Mouse (Mus musculus): Measurements from ENCODE around the gene Kat14. TPM values are rescaled to one million over a fixed set of nuclear protein-coding genes. Genes with fewer than 3 reads are reported as not detected.
A peak's percentile ranks its signal among the peaks of the same experiment; 100 is the strongest.

Kat14 gene
- polyA plus RNA-seq, 1 experiment from 2014 or later: 36.8 TPM

DNA sequence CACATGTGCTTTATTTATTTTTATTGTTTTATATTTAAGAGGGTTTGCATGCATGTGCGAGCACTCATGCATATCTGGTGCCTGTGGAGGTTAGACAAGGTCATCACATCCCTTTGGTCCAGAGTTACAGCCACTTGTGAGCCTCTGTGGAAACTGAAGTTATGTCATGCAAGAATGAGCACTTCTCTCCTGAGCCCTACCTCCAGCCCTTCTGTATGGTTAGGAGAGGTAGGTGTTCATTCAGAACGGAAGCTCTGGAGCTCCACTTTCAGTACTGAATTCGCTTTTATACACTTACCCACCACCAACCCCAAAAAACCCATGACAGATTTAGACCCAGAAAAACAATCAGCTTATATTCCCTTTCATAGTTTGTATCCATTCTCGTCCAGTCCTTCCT, 2.8 kb downstream of the Kat14 start:
- H3K4me2 ChIP-seq: no peak overlapping the region
- DNase-seq (ENCODE audit: low spot score, missing footprints) (no peak), ATAC-seq (ENCODE audit: low FRiP score) (no peak)
- no peaks in the 10 kb centered on the region for H3K9me3 ChIP-seq (ENCODE audit: control insufficient read depth, low read length)
- no peaks in the 10 kb centered on the region for H3K27me3 ChIP-seq (ENCODE audit: control insufficient read depth, insufficient read depth, low read length)
- no peak overlapping the region for H3K27ac ChIP-seq (ENCODE audit: low read depth, low read length)
- WGBS: 88% methylated on average over 4 of the region's 4 CpGs
- H3K4me1 ChIP-seq (ENCODE audit: control insufficient read depth, insufficient read depth, low read length): peaks cover 4% of the 10 kb centered on the region; the same call in 1 of the 2 replicates
- no peak overlapping the region for H3K4me3 ChIP-seq (ENCODE audit: low read depth, low read length)
- H3K9ac ChIP-seq (ENCODE audit: low read length): no peak overlapping the region
- H3K36me3 ChIP-seq (ENCODE audit: control insufficient read depth, insufficient read depth, low read length): peaks cover 10% of the 10 kb centered on the region

DNA sequence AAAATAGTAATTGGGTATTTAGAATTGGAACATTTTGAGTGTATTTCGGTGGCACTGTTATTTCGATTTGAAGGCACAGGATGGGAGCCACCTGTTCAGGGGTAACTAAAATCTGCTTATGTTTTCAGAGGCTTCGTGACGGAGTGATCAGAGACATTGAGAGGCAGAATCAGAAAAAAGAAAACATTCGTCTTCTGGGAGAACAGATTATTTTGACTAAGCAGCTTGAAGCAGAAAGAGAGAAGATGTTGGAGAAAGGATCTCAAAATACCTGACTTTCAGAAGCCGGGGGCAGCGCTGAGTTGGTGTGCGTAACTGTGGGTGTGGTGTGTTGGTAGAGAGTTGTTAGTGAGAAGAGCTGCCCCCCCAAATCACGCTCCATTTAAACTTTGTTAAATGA, 4.3 kb downstream of the Kat14 start:
- Histone ChIP-seq H3K4me2 (no peak overlapping the region), H3K4me1 (ENCODE audit: control insufficient read depth, insufficient read depth, low read length) (peaks cover 4% of the 10 kb centered on the region; the same call in 1 of the 2 replicates), H3K9ac (ENCODE audit: low read length) (no peak overlapping the region), H3K36me3 (ENCODE audit: control insufficient read depth, insufficient read depth, low read length) (peaks cover 14% of the 10 kb centered on the region), H3K27me3 (ENCODE audit: control insufficient read depth, insufficient read depth, low read length) (no peaks in the 10 kb centered on the region), H3K9me3 (ENCODE audit: control insufficient read depth, low read length) (no peaks in the 10 kb centered on the region), H3K27ac (ENCODE audit: low read depth, low read length) (no peak overlapping the region), H3K4me3 (ENCODE audit: low read depth, low read length) (no peak overlapping the region)
- no peak for ATAC-seq (ENCODE audit: low FRiP score)
- 92% methylated on average over 9 of the region's 9 CpGs for WGBS
- no peak for DNase-seq (ENCODE audit: low spot score, missing footprints)

DNA sequence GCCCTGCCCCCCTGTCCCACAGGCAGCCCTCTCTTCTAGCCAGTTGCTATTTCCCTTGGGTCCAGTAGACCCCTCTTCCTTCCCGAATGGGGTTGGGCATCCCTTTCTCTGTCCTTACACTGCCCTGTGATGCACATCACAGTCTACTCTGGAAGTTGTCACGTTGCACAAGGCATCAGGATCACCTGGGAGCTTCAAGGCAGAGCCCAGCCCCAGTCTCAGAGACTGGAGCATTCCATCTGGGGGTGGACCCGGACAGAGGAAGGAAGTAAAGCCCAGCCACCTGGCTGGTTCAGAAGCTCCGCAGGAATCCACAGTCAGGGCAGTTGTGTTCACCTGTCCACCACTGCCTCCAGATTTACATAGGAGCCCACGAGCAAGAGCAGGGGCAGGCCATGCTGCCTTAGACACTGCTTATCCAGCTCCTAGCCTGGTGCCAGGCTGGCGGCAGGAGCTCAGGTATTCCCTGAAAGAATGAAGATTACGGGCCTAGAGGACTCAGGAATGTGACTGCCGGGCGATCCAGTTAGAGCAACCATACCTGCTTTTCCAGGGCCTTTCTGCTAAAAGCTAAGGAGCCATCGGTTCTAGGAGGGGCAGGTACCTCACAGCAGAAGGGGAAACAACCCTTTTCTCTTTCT, 6.4 kb downstream of the Kat14 start:
- no peak overlapping the region for H3K4me3 ChIP-seq (ENCODE audit: low read depth, low read length)
- H3K27ac ChIP-seq (ENCODE audit: low read depth, low read length): no peak overlapping the region
- H3K36me3 ChIP-seq (ENCODE audit: control insufficient read depth, insufficient read depth, low read length): peaks cover 20% of the 10 kb centered on the region
- H3K27me3 ChIP-seq (ENCODE audit: control insufficient read depth, insufficient read depth, low read length): no peaks in the 10 kb centered on the region
- no peak overlapping the region for H3K4me2 ChIP-seq
- H3K9ac ChIP-seq (ENCODE audit: low read length): no peak overlapping the region
- no peaks in the 10 kb centered on the region for H3K9me3 ChIP-seq (ENCODE audit: control insufficient read depth, low read length)
- peaks cover under 1% of the 10 kb centered on the region; the same call in 1 of the 2 replicates for H3K4me1 ChIP-seq (ENCODE audit: control insufficient read depth, insufficient read depth, low read length)
- ATAC-seq (ENCODE audit: low FRiP score) (no peak), DNase-seq (ENCODE audit: low spot score, missing footprints) (no peak)
- 92% methylated on average over 10 of the region's 10 CpGs for WGBS

DNA sequence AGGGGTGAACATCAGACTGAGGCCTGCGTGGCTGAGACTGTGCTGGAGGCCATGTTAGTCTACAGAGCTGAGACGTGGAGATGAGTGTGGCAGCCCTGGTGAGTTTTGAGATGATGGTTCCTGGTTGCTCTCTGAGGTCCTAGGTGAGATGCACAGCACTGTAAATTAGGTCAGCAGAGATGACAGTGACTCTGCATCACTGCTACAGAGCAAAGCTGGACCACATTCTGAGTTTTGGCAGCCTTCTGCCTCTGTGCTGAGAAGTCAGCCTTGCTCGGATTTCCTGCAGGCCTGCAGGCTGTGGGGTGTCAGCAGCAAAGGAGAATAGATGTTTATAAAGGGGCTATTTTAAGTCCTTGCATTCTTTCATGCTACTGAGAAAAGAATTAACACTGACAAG, 12.5 kb downstream of the Kat14 start:
- 94% methylated on average over 3 of the region's 3 CpGs for WGBS
- DNase-seq (ENCODE audit: low spot score, missing footprints): peak; percentile 65
- ATAC-seq (ENCODE audit: low FRiP score): no peak
- Histone ChIP-seq H3K27me3 (ENCODE audit: control insufficient read depth, insufficient read depth, low read length) (no peaks in the 10 kb centered on the region), H3K27ac (ENCODE audit: low read depth, low read length) (no peak overlapping the region), H3K4me2 (no peak overlapping the region), H3K4me3 (ENCODE audit: low read depth, low read length) (no peak overlapping the region), H3K9ac (ENCODE audit: low read length) (no peak overlapping the region), H3K4me1 (ENCODE audit: control insufficient read depth, insufficient read depth, low read length) (no peaks in the 10 kb centered on the region), H3K9me3 (ENCODE audit: control insufficient read depth, low read length) (no peaks in the 10 kb centered on the region), H3K36me3 (ENCODE audit: control insufficient read depth, insufficient read depth, low read length) (peaks cover 27% of the 10 kb centered on the region)

DNA sequence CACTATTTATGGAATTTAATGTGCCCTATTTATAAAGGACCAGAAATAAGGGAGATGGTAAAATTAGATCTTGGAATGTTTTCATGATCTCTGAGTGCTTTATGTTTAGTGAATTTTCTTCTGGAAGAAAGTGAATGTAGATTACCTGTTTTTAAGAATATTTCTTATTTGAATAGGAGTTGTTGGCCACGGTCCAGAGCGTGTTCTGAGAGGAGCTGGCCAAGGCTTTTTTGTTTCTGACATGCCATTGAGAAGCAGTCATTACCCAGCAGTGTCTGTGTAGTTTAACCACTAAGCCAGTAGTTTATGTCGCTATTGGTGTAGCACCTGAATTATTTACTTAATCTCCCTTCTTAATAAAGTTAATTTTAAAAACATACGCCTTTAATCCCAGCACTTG, 13.0 kb downstream of the Kat14 start:
- Histone ChIP-seq H3K27ac (ENCODE audit: low read depth, low read length) (no peak overlapping the region), H3K9me3 (ENCODE audit: control insufficient read depth, low read length) (no peaks in the 10 kb centered on the region), H3K4me2 (no peak overlapping the region), H3K4me3 (ENCODE audit: low read depth, low read length) (no peak overlapping the region), H3K27me3 (ENCODE audit: control insufficient read depth, insufficient read depth, low read length) (no peaks in the 10 kb centered on the region), H3K9ac (ENCODE audit: low read length) (no peak overlapping the region), H3K4me1 (ENCODE audit: control insufficient read depth, insufficient read depth, low read length) (no peaks in the 10 kb centered on the region), H3K36me3 (ENCODE audit: control insufficient read depth, insufficient read depth, low read length) (peaks cover 27% of the 10 kb centered on the region)
- no peak for DNase-seq (ENCODE audit: low spot score, missing footprints)
- no peak for ATAC-seq (ENCODE audit: low FRiP score)
- 95% methylated on average over 4 of the region's 4 CpGs for WGBS

DNA sequence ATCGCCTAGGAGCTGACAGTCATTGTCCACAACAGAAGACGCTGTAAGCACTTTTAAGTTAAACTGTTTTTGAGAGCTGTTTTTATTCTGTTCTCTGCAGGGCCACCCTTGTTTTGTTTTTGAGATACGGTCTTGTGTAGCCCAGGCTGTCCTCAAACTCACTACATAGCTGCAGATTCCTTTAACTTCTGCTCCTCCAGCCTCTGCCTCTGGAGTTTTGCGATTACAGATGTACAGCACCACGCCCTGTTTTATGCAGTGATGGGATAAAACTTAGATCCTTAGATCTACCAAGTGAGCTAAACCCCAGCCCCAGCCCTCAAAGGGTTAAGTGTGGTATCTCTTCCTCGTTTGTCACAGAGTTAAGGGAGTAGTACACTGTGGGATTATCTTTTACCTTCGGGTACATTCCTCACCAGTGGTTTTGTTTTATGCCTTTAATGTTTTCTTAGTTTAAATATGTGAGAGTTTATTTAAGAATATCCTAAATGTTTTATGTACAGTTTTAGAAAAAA, 13.9 kb downstream of the Kat14 start:
- Histone ChIP-seq H3K4me3 (ENCODE audit: low read depth, low read length) (no peak overlapping the region), H3K9ac (ENCODE audit: low read length) (no peak overlapping the region), H3K9me3 (ENCODE audit: control insufficient read depth, low read length) (no peaks in the 10 kb centered on the region), H3K27me3 (ENCODE audit: control insufficient read depth, insufficient read depth, low read length) (no peaks in the 10 kb centered on the region), H3K27ac (ENCODE audit: low read depth, low read length) (no peak overlapping the region), H3K4me2 (no peak overlapping the region), H3K4me1 (ENCODE audit: control insufficient read depth, insufficient read depth, low read length) (no peaks in the 10 kb centered on the region), H3K36me3 (ENCODE audit: control insufficient read depth, insufficient read depth, low read length) (peaks cover 23% of the 10 kb centered on the region; the same call in 1 of the 2 replicates)
- WGBS: 89% methylated on average over 7 of the region's 7 CpGs
- ATAC-seq (ENCODE audit: low FRiP score): no peak
- DNase-seq (ENCODE audit: low spot score, missing footprints): no peak

DNA sequence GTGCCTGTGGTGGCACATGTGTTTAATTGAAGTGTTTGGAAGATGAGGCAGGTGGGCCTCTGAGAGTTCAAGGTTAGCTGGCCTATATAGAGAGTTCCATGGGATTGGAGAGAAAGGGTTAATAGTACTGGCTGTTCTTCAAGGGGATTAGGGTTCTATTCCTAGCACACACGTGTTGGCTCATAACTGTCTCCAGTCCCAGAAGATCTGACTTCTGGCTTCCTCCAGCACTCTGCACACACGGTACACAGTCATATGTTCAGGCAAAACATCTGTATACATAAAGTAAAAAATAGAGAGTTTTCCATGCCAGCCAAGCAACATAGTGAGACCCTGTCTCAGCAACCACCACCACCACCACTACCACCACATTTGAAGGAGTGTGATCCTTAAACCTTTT, 17.5 kb downstream of the Kat14 start:
- H3K36me3 ChIP-seq (ENCODE audit: control insufficient read depth, insufficient read depth, low read length): peaks cover 33% of the 10 kb centered on the region
- 63% methylated on average over 2 of the region's 2 CpGs for WGBS

DNA sequence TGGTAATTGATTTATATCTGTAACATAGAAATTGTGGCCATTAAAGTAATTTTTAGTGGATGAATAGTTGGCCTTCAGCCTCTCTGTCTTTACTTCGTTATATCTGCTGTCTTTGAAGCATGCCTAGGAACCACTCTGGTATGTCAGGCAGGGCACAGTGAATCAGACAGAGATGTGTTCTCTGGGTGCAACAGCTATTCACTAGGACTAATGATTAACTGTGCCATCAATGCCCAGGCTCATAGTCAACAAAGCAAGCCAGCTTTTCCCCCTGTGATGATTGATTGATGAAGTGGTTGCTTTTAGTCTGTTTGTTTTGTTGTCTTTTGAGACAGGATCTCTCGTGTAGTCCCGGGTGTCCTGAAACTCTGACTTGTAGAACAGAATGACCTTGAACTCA, 19.6 kb downstream of the Kat14 start:
- Histone ChIP-seq H3K36me3 (ENCODE audit: control insufficient read depth, insufficient read depth, low read length) (peaks cover 28% of the 10 kb centered on the region), H3K4me1 (ENCODE audit: control insufficient read depth, insufficient read depth, low read length) (no peaks in the 10 kb centered on the region), H3K27me3 (ENCODE audit: control insufficient read depth, insufficient read depth, low read length) (no peaks in the 10 kb centered on the region), H3K9ac (ENCODE audit: low read length) (no peak overlapping the region), H3K4me2 (no peak overlapping the region), H3K27ac (ENCODE audit: low read depth, low read length) (no peak overlapping the region), H3K9me3 (ENCODE audit: control insufficient read depth, low read length) (no peaks in the 10 kb centered on the region), H3K4me3 (ENCODE audit: low read depth, low read length) (no peak overlapping the region)
- WGBS: 98% methylated on average over 3 of the region's 3 CpGs
- ATAC-seq (ENCODE audit: low FRiP score): no peak
- no peak for DNase-seq (ENCODE audit: low spot score, missing footprints)

More for the DNA sequence above, 17.5 kb downstream of the Kat14 start:
- Histone ChIP-seq H3K4me3 (ENCODE audit: low read depth, low read length) (no peak overlapping the region), H3K9ac (ENCODE audit: low read length) (no peak overlapping the region), H3K9me3 (ENCODE audit: control insufficient read depth, low read length) (no peaks in the 10 kb centered on the region), H3K27me3 (ENCODE audit: control insufficient read depth, insufficient read depth, low read length) (no peaks in the 10 kb centered on the region), H3K27ac (ENCODE audit: low read depth, low read length) (no peak overlapping the region), H3K4me1 (ENCODE audit: control insufficient read depth, insufficient read depth, low read length) (no peaks in the 10 kb centered on the region), H3K4me2 (no peak overlapping the region)
- DNase-seq (ENCODE audit: low spot score, missing footprints) (no peak), ATAC-seq (ENCODE audit: low FRiP score) (no peak)

DNA sequence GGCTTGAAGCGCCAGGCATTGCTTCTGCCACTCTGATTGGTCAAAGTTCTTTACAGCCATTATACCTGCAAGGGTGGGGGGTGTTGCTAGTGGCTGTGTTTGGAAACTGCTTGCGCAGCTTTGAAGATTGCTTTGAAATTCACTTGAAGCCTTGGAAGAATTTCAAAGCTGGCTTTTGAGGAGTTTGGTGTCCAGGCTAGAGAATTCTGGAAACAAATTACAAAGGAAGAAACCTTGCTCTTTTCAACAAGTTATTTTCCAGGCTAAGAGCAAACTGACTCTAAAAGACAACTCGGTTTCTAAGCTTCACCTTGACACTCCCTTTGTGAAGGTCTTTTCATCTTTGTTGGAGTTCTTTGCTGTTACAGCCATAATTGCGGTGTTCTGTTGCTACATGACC, 30.7 kb downstream of the Kat14 start:
- Histone ChIP-seq H3K9ac (ENCODE audit: low read length) (no peak overlapping the region), H3K9me3 (ENCODE audit: control insufficient read depth, low read length) (no peaks in the 10 kb centered on the region), H3K36me3 (ENCODE audit: control insufficient read depth, insufficient read depth, low read length) (peaks cover 10% of the 10 kb centered on the region), H3K27me3 (ENCODE audit: control insufficient read depth, insufficient read depth, low read length) (no peaks in the 10 kb centered on the region), H3K4me2 (no peak overlapping the region), H3K4me3 (ENCODE audit: low read depth, low read length) (no peak overlapping the region), H3K27ac (ENCODE audit: low read depth, low read length) (no peak overlapping the region), H3K4me1 (ENCODE audit: control insufficient read depth, insufficient read depth, low read length) (no peaks in the 10 kb centered on the region)
- DNase-seq (ENCODE audit: low spot score, missing footprints) (no peak), ATAC-seq (ENCODE audit: low FRiP score) (no peak)
- WGBS: 92% methylated on average over 4 of the region's 4 CpGs
